Mouse (Mus musculus) CH12.LX (cell line): ENCODE measurements at regions not wholly inside any gene's neighbourhood (a gene's known extent, or its start where the extent isn't known, plus 50 kb on each side); places are given as distances from the start of the nearest gene placed in this dataset.

Experiments
- CTCF ChIP-seq, 2 experiments: IDR thresholded peaks in 1 of 2; conservative IDR thresholded peaks in 1 of 2; 2 replicates each; pipeline ENCODE4 v1.5.1; 2011 to 2012; ENCODE audit warnings: low read depth in 2 of 2, low read length in 2 of 2, improper control_type of control experiment in 1 of 2, inconsistent platforms in 1 of 2, mild to moderate bottlenecking in 1 of 2, moderate library complexity in 1 of 2
- ELF1 ChIP-seq: IDR thresholded peaks from 2 replicates; pipeline ENCODE4 v1.6.1; 2014; ENCODE audit warnings: low read depth, mild to moderate bottlenecking, inconsistent platforms, low read length, improper control_type of control experiment
- MAX ChIP-seq: IDR thresholded peaks from 2 replicates; pipeline ENCODE4 v1.6.1; 2011; ENCODE audit warnings: low read length, improper control_type of control experiment
- NRF1 ChIP-seq: IDR thresholded peaks from 2 replicates; pipeline ENCODE4 v1.6.1; 2014; ENCODE audit warnings: low read depth, mild to moderate bottlenecking, inconsistent platforms, low read length, improper control_type of control experiment, moderate library complexity
- POLR2A ChIP-seq: IDR thresholded peaks from 2 replicates; pipeline ENCODE4 v1.6.1; 2011; ENCODE audit warnings: low read depth, mild to moderate bottlenecking, improper control_type of control experiment, low read length
- SIN3A ChIP-seq: IDR thresholded peaks from 2 replicates; pipeline ENCODE4 v1.6.1; 2012; ENCODE audit warnings: low read length, improper control_type of control experiment, inconsistent platforms

DNA sequence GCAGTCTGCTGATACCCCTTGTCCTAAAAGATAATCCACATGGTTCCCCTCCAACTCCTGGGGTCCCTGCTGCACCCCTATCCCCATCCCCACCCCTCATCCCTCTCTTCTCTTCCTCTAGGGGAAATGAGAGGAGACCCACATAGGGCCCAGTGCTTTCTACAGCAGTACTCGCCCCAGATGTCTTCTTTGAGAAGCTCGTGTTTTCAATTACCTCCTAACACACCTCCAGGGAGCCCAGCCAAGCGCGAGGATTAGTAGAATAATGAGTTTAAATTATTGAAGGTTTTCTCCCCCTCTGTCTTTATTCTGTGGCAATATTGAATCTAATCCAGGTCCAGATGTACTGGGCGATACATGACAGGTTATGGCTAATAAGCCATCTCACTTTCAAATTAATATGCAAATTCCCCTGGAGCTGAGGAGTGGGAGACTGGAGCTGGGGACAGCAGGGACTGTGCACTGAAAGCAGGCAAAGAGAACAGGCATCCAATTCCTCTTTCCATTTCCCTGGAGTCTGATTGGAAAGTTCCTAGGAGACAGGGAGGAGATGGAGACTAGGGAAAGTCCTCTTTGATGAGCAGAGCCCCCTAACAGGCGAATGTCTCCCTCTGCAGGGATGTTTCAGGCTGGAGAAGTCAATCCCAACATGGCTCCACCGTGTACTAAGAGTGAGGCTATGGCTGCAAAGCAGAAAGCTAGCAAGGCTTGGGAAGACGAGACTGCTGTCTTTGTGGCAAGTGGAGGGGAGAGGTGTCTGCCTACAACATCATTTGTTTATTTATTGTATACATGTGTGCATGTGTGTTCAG, 177.2 kb upstream of the Mocs1 start:
- no peak for TF ChIP-seq NRF1
- TF ChIP-seq CTCF (conservative IDR thresholded peaks at IDR 0.05 in 1 of 2, IDR thresholded peaks at IDR 0.05 in 1 of 2; ENCODE audit: low read depth in 2 of 2, low read length in 2 of 2), result no peak
- TF ChIP-seq SIN3A, result no peak
- TF ChIP-seq POLR2A, result no peak
- TF ChIP-seq MAX, result no peak
- TF ChIP-seq ELF1, result no peak
